Mouse (Mus musculus): ENCODE results near the gene Gnaz.

DNA sequence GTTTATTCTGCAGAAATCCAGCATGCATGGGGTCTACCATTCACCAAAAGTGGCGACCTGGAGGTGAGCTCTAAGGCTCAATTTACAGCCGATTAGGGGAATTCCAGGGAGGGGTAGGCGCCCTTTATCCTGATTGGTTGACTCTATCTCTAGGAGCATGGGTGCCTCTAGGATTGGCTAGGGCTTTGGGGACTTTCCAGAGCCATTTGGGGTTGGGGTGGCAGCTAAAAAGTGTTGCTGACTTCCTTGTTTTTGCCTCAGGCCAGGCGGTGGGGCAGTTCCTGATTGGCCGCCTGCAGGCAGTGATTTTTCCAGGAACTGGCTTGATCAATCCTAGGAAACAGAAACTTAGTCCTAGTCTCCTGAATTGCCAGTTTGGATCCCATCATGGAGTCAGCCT, 47.7 kb upstream of the Gnaz start:
- TF ChIP-seq POLR2AphosphoS5 (IDR thresholded peaks at IDR 0.05; ENCODE audit: insufficient replicate concordance, low read depth, low read length) (no peak), CTCF (IDR thresholded peaks at IDR 0.05; ENCODE audit: low read depth, low read length) (no peak)
